Mouse (Mus musculus) left cerebral cortex, postnatal 25 days (tissue): ENCODE measurements around the gene Frmd4a. TPM values are rescaled to one million over a fixed set of nuclear protein-coding genes. Genes with fewer than 3 reads are reported as not detected.

ENCODE experiments used
- DNase-seq, 2 experiments: peaks; one replicate each; pipeline ENCODE4 v3.0.0; 2022; ENCODE audit warnings: low spot score in 2 of 2, mixed read lengths in 1 of 2
- intact Hi-C: fragments of 180-260 bp; cut with DNase I; formaldehyde crosslinking; loops from one replicate; pipeline ENCODE4 v1.15.1; 2025
- total RNA-seq, 2 experiments: library from RNA; stranded (reverse); gene quantifications; 2 replicates each; pipeline ENCODE4 v1.2.3; 2021

Frmd4a gene
- total RNA-seq, 2 experiments from 2014 or later = 59.3 to 71.4 TPM

DNA sequence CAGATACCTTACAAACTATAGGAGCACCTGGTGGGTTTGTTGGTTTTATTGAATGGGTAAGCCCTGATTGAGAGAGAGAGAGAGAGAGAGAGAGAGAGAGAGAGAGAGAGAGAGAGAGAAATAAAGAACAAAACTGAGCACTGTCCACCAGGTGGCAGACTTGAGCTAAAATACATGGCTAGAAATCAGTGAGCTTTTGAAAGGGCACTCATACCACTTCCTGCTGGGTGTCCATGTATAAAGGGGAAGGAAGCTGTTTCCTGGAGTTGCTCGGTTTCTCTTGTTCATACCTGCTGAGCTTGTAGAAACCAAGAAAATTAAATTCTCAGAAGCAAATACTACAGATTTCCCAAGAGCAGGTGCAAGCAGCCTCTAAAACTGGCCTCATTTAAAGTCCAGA is 481.7 kb downstream of the Frmd4a start:
- peak; percentile 49 to 65 for DNase-seq
- intact Hi-C loops = loop anchor here (1.0 to 10.0 kb wide), 4 partner anchors 102 to 954 kb away; partner anchors contain the start of gene Prpf18

DNA sequence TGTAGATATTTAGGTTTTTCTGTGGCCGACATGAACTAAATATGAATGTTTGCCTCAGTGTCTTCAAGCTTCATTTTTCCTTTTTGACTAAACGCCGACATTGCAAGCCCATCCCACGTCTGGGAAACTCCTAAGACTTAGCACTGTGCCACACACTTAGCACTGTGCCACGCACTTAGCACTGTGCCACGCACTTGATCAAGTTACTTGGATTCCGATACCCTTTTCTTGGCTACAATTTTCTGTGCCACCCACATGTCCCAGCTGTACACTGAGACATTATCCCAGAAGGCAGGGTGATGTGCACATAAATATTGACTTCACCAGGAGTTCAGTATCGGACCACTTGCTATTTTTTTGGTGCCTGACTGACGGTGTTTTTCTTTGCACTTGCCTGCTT is 482.4 kb downstream of the Frmd4a start:
- intact Hi-C loops = loop anchor here (1.0 to 10.0 kb wide), 5 partner anchors 59 to 955 kb away; partner anchors contain the start of gene Prpf18
- peak; percentile 45 to 87 for DNase-seq

DNA sequence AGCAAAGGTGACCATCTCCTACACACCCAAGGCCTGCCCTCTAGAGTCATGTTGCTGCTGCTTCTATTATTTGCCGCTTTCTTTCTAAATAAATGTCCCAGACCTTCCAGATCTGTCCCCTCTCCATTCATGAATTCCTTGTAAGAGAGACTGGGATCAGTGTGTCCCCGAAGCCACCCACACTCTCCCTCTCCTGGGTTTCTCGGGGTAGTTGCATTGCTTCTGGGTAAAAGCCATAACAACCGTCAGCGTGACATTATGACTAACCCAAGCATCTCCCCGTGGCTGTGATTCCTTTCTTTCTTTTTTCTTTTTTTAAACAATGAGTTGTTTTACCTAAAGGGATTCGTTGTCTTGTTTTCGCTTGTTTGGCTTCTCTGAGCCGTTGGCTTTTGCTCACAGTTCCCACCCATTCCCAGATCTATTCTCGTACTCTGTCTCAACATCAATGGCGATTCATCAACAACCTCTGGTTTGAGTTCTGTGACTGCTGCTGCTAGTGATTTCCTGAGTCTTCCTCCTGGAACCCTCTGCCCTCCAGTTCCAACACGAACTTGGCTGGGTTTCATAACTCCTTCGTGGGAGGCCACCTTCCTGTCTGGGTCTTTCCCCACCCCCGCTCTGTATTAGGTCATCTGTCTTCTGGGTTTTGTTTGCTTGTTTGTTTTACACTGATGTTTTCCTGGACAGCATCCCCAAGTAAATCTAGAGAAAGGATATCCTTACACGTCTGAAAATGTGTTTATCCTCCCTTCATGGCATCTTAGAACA is 483.9 kb downstream of the Frmd4a start:
- intact Hi-C loops = no loop called here

DNA sequence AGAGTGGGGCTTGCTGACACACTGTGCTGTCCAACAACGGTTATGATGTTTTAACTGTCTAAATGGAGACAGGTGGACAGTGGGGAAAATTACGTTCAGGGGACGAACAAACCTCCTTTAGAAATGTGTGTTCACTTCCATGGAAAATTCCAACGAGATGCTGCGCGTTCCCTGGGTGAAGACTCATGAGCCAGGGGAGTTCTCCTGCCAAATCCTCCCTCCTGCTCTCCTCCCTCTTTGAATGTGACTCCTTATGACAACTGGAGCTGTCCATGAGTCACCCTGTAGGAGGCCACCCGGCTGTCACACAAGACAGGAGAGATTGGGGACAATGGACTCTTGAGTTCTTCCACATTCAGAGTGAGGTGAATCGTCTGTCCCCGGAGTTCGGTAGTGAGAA is 486.9 kb downstream of the Frmd4a start:
- DNase-seq = peak in 1 of 2 experiments; percentile 88
- intact Hi-C loops = no loop called here

More for the DNA sequence above, 483.9 kb downstream of the Frmd4a start:
- peak in 1 of 2 experiments; percentile 53 for DNase-seq

DNA sequence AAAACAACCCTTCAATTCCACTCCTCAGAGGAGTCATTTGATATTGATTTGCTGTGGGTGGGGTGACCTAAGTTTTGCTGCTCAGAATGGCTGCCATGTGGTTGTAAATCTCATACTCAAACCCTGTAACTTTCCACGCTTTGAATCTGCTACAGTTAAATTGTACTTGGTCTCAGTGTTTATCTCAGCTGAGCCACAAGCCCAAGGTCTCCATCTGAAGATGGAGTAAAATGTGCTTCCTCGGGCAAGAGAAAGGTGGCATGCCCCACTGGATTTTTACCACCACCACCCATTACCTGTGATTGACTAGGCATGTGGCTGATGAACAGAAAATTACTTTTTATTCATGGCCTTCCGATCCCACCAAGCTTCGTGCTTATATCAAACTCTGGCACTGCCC is 488.2 kb downstream of the Frmd4a start:
- intact Hi-C loops = no loop called here

DNA sequence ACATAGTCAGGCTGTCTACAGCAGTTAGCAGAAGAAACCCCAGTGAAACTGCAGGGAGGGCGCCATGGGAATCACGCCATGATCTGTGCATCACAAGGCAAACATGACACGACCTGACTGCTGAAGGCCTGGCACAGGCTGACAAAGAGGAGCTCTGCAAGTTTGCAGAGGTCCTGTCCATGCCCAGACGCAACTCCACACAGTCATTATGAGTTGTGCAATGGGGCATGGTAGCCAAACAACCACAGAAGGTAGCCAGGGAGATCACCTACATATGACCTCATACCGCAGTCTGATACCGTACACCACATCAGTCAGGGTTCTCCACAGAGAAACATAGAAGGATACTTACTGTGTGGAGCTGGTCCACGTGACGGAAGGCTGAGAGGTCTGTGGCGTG is 489.1 kb downstream of the Frmd4a start:
- intact Hi-C loops = no loop called here
- DNase-seq = no peak

More for the DNA sequence above, 488.2 kb downstream of the Frmd4a start:
- no peak for DNase-seq

DNA sequence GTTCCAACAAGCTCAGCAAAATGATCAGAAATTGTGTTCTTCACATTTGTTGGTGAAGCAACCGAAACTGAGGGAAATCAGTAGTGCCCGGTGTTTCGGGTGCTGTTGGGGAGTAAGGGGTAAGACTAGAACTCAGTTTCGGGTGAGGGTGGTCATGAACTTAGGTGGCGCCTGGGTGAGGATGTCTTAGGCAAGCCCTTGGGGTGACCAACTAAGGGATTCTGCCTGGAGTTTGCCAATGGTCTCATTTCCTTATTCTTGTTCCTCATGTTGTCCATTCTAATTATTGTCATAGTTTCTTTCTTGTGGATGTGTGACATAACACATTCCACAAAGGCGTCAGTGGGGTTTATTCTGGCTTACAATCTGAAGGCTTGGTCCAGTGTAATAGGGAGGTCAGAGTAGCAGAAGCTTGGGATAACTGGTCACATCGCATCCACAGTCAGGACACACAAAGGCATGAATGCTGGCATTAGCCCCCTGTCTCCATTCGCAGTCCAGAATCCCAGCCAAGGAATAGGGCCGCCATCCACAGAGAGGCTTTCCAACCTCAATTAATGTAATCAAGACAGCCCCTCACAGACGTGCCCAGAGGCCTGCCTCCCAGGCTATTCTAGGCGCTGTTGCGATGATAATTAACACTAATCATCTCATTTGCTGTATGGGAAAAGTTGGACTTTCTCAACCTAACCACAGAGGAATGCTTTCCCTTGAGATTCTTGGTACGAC is 490.5 kb downstream of the Frmd4a start:
- intact Hi-C loops = no loop called here
- DNase-seq = no peak

DNA sequence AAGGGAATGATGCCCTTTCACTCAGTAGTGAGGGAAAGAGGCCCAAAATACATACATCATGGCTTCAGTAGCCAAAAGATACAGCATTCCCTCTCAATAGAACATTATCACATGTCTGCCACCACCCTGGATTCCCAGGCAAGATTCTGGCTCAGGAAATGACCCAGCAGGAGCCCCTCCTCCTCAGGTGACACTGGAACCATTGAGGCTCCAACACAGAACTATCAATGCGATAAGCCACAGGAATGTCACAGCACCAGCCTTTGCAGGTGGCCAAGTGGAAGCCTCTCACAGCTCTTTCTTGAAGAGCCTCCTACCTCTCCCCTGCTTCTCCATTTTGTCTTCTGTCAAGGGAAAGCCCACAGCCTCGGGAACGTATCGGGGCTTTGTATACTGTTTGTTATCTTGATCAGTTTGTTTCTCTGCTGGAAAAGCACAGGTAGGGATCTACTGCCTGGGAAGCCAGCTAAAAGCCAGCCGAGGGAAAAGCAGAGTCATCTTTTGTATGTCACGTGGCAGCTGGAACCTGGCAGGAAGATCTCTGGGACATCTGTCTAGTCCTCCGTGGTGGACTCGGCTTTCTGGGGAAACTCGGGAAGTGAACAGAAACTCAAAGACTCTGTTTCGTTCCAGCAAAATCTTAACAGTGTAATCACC is 491.6 kb downstream of the Frmd4a start:
- intact Hi-C loops = no loop called here

DNA sequence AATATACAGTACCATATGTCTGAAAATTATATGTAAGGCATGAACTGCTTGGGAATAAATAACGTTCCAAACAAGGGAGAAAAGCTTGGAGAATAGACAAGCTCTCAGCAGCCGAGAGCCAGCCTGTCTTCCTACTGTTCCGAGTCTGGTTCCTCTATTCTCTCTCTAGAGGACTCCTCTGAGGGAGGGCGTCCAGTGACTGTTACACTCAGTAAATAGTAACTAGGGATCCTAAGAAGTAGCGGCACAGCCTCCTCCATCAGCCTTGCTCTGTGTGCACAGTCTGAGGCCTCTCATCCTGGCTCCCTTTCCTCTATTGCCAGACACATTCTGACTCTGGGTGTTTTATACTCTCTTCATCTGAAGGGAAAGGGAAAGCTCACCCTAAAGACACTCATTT is 492.2 kb downstream of the Frmd4a start:
- intact Hi-C loops = no loop called here
- DNase-seq = peak in 1 of 2 experiments; percentile 48

More for the DNA sequence above, 491.6 kb downstream of the Frmd4a start:
- DNase-seq = peak in 1 of 2 experiments; percentile 48

DNA sequence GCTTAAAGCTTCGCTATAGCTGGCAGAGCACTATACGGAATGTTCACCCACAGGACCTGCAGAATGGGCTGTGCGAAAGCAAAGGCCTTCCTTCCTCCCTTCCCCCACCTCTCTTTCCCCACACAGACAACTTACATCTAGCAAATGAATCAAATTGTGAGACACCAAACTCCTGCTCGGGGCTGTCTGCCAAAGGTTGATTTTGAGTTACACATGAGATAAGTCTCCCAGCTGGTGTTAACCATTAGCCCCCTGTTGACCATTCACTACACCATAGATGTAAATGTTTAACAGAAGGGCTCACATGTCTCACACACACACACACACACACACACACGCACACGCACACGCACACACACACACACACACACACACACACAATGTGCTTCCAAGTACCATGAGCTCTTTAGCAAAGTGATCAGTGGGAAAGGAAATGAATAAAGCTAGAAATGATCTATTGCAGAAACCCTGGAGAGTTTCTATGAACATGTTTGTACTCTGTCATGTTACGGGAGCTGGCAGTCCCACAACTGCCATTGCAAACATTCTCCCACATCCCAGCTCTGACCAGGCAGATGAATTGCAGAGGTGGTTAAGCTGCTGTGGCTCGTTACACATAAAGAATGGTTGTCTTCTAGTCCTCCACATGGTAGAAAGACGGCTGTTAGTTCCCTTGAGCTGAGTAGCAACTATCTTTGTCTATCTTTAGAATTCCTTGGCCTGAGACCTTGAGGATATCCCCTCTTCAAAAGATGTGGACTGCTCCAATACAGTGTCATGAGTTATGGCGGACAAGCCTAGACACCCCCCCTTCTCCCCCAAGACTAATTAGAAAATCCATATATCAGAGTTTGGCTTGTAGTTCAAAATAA is 492.9 kb downstream of the Frmd4a start:
- DNase-seq = no peak
- intact Hi-C loops = no loop called here

DNA sequence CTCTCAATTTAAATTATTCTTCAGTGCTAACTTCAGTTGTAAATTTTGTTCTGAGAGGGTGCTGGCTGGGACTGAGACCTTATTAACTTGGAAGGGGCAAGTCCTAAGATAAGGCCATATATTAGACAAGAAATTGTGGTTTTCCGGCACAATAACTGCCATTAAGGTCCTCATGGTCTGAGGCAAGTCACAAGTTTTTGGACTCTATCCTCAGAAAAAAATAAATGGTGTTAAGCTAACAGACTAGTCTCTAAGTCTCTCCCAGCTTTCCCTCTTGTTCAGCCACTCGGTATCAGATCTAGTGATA is 493.5 kb downstream of the Frmd4a start:
- intact Hi-C loops = no loop called here
- no peak for DNase-seq

DNA sequence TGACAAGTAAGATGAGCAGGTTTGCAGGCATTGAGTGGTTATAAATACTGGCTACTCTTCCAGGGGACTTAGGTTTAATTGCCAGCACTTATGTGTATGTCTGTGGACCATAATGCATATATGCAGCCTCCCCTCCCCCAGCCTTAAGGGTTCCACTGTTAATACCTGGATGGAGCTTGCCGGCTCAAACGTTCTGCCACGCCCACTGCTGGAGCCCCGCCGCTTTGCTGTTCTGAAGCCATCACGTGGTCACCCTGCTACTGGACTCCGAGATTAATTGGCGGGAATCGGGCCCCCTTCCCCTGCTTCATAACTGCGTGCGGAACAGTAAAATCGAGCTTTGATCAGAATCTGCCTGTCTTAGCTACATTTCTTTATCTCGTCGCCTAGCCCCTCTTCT is 495.1 kb downstream of the Frmd4a start:
- no peak for DNase-seq
- intact Hi-C loops = no loop called here

DNA sequence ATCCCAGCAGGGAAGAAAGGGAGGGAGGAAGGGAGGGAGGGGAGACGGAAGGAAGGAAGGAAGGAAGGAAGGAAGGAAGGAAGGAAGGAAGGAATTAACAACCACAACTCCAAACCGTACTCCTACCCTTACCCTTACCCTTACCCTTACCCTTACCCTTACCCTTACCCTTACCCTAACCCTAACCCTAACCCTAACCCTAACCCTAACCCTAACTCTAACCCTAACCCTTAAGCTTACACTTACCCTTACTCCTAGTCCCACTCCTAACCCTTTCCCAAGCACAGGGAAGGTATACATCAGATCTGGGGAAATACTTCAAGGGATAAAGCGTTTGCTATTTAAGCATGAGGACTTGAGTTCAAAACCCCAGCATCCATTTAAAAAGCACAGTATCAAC is 498.4 kb downstream of the Frmd4a start:
- intact Hi-C loops = no loop called here
- no peak for DNase-seq

DNA sequence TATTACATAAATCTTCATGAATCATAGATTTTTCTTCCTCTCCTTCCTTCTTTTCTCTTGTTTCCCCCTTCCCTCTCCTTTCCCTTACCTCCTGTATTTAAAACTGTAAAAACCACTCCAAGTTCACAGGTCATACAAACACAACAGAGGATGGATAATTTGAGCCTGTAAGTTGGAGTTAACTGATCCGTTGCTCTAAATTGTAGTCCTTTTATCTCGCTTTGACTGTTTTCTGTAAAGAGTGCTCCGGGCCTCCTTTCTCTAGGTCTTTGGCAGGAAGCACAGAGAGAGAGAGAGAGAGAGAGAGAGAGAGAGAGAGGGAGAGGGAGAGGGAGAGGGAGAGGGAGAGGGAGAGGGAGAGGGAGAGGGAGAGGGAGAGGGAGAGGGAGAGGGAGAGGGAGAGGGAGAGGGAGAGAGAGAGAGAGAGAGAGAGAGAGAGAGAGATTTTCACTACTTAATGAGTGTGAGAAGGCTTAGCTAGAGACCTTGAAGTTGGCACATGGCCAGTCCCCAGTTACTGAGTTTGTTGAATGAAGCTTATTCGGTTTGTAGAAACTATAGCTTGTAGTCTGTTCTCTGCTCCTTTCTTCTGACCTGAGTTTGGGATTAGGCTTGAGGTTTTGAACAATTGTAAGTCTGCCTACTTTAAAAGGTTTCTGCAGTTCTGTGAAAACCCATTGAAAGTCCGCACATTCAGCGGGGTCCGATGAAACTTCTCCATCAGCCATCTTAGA is 499.5 kb downstream of the Frmd4a start:
- peak in 1 of 2 experiments; percentile 30 for DNase-seq
- intact Hi-C loops = no loop called here

DNA sequence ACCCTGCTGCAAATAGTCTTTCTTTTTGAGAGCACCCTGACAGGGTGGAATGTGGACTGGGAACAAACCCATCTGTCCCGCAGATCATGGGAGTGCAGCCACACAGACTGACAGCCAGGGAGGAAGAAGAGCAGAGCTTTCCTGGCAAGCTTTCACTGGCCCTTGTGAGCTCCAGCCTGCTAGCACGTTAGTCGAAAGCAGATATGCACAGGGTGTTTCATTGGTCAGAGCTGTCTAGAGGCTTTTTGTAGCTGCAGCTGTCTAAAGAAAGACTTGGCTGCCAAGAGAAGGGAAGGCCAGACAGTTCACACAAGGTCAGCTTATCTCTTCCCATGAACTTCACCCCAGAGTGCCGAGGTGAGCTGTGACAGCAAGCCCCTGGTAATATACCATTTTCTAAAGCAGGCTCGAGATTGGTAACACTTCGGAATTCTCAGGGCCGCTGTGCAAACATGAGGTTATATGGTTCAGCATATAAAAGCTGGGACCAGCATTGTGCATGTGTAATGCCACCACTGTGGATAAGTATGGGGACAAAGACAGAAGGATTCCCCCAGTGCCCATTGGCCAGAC is 500.1 kb downstream of the Frmd4a start:
- intact Hi-C loops = no loop called here
- no peak for DNase-seq

DNA sequence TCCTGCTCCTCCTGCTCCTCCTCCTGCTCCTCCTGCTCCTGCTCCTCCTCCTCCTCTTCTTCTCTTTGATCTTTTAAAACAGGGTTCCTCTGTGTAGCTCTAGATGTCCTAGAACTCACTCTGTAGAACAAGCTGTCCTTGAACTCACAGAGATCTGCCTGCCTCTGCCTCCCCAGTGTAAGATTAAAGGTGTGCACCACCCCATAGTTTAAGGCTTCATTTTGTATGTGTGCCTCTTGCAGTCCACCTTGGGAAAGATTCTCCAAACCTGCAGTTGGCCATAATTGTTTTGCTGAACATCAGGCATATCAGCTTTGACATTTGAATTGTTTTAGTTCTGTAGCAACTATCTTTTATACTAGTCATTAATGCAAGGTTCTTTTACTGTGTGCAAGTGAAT is 501.0 kb downstream of the Frmd4a start:
- DNase-seq = no peak
- intact Hi-C loops = no loop called here

DNA sequence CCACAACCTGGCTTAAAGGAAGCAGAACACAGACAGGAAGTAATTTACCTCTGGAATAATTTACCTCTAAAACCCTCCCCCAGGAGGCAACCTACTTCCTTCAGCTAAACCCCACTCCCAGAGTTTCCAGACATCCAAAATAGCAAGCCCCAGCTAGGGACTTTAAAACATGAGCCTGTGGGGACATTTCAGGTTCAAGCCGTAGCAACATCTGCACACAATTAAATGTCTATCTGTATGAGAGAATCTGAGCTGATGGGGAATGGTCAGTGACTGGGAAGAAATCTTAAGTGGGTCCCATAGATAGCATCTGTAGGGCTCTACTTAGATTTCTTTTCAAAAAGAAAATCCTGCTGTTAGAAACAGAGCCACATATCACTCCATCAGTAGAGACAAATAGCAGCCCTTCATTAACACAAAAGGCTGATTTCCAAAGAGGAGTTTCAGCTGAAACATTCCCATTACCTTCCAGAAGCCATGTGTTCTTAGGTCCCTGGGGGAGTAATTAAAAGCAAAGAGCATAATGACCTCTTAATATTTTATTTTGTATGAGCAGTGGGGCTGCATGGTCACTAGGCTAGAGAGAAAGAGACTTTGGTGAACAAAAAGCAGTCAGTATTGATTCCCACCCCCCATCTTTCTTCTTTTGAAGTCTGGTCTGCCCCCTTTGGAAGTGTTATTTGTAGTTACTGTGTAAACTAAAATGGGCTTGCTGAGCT is 505.4 kb downstream of the Frmd4a start:
- intact Hi-C loops = no loop called here
- DNase-seq = no peak

DNA sequence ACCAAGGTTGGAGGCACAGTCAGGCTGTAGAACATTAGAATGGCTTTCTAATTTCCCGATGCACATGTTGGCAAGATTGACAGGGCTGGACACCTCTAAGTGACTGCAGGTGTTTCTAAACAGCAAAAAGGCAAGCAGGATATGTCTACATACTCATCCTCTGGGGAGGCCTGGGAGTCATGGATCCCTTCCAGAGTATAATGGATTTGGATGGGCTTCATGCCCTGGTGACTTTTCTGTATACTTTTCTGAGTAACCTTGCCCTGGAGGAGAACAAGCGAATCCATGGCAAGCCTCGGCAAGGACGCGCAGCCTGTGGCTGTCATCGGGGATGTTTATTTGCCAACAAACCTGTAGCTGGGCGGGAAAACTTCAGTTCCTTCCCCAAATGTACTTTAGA is 509.6 kb downstream of the Frmd4a start:
- intact Hi-C loops = no loop called here
- DNase-seq = no peak
